Mouse (Mus musculus): Measurements from ENCODE around the gene Map4k2.

GRCm38 (mm10) chr19:6373539-6374400, 32.8 kb downstream of the Map4k2 start:
- TF ChIP-seq CTCF (IDR thresholded peaks at IDR 0.05; ENCODE audit: control insufficient read depth, insufficient read depth, insufficient read length) (peak; percentile 40), MAX (IDR thresholded peaks at IDR 0.05) (no peak), USF1 (IDR thresholded peaks at IDR 0.05; ENCODE audit: low read depth) (no peak)

Data from C2C12 (cell line).